Mouse (Mus musculus) MEL (cell line): Measurements from ENCODE around the gene Ccdc106. TPM values are rescaled to one million over a fixed set of nuclear protein-coding genes. Genes with fewer than 3 reads are reported as not detected.
"Not testable (repeated sequence)": the region's sequence is repeated elsewhere in the genome, so short reads cannot be mapped to it uniquely, and the experiment has no call there.

Experiments
- DNase-seq: peaks from one replicate; pipeline ENCODE4 v3.0.0; 2011; ENCODE audit warnings: low read depth, low spot score
- H3K27ac ChIP-seq: 2 replicates; pipeline ENCODE4 v1.5.1; 2012; ENCODE audit warnings: low read depth, mild to moderate bottlenecking, control low read depth, low read length, moderate library complexity; ENCODE audit not compliant: control insufficient read depth
- H3K27me3 ChIP-seq, 2 experiments: fragments of 150-350 bp in 1 of 2; sonication (generic) in 1 of 2; 2 replicates each; pipeline ENCODE4 v1.6.1; 2012; ENCODE audit warnings: low read length in 2 of 2, mild to moderate bottlenecking in 2 of 2, improper control_type of control experiment in 1 of 2, moderate library complexity in 1 of 2; ENCODE audit not compliant: insufficient read depth in 2 of 2, control insufficient read depth in 1 of 2
- H3K36me3 ChIP-seq, 2 experiments: 2 replicates each; pipeline ENCODE4 v1.6.1; 2012 to 2014; ENCODE audit warnings: low read length in 2 of 2, improper control_type of control experiment in 1 of 2, inconsistent platforms in 1 of 2, mild to moderate bottlenecking in 1 of 2; ENCODE audit not compliant: insufficient read depth in 2 of 2, control insufficient read depth in 1 of 2
- H3K4me1 ChIP-seq, 2 experiments: fragments of 150-350 bp in 1 of 2; sonication (generic) in 1 of 2; 2 replicates each; pipeline ENCODE4 v1.6.1; 2012; ENCODE audit warnings: low read length in 2 of 2, improper control_type of control experiment in 1 of 2, mild to moderate bottlenecking in 1 of 2; ENCODE audit not compliant: insufficient read depth in 2 of 2, control insufficient read depth in 1 of 2
- H3K4me3 ChIP-seq, 2 experiments: fragments of 150-350 bp in 1 of 2; sonication (generic) in 1 of 2; 2 replicates each; pipeline ENCODE4 v1.5.1; 2012; ENCODE audit warnings: low read depth in 2 of 2, low read length in 2 of 2, mild to moderate bottlenecking in 2 of 2, moderate library complexity in 2 of 2, control low read depth in 1 of 2, improper control_type of control experiment in 1 of 2; ENCODE audit not compliant: control insufficient read depth in 1 of 2, insufficient read depth in 1 of 2
- H3K79me2 ChIP-seq: 2 replicates; pipeline ENCODE4 v1.6.1; 2012; ENCODE audit warnings: mild to moderate bottlenecking, low read length, moderate library complexity; ENCODE audit not compliant: control insufficient read depth, poor library complexity, insufficient read depth
- H3K9ac ChIP-seq: 2 replicates; pipeline ENCODE4 v1.6.1; 2012; ENCODE audit warnings: low read depth, mild to moderate bottlenecking, control low read depth, low read length, moderate library complexity; ENCODE audit not compliant: control insufficient read depth, poor library complexity, severe bottlenecking
- H3K9me3 ChIP-seq: fragments of 150-350 bp; sonication (generic); replicated peaks from 2 replicates; pipeline ENCODE4 v1.6.1; 2012; ENCODE audit warnings: mild to moderate bottlenecking, low read length, improper control_type of control experiment, moderate library complexity; ENCODE audit not compliant: insufficient read depth
- BHLHE40 ChIP-seq: IDR thresholded peaks from 2 replicates; pipeline ENCODE4 v1.6.1; 2012; ENCODE audit warnings: low read depth, mild to moderate bottlenecking, inconsistent platforms, low read length, improper control_type of control experiment, borderline replicate concordance
- E2F4 ChIP-seq: IDR thresholded peaks from 2 replicates; pipeline ENCODE4 v1.6.1; 2011; ENCODE audit warnings: low read depth, low read length, improper control_type of control experiment, borderline replicate concordance
- EP300 ChIP-seq, 2 experiments: IDR thresholded peaks; 2 replicates each; pipeline ENCODE4 v1.6.1; 2011; ENCODE audit warnings: improper control_type of control experiment in 2 of 2, low read length in 2 of 2, low read depth in 1 of 2, mild to moderate bottlenecking in 1 of 2
- GATA1 ChIP-seq: IDR thresholded peaks from 2 replicates; pipeline ENCODE4 v1.6.1; 2011; ENCODE audit warnings: low read depth, low read length, improper control_type of control experiment
- HCFC1 ChIP-seq: IDR thresholded peaks from 2 replicates; pipeline ENCODE4 v1.6.1; 2012; ENCODE audit warnings: low read depth, mild to moderate bottlenecking, inconsistent platforms, low read length, improper control_type of control experiment, moderate library complexity
- JUND ChIP-seq: IDR thresholded peaks from 2 replicates; pipeline ENCODE4 v1.6.1; 2011; ENCODE audit warnings: low read depth, mild to moderate bottlenecking, improper control_type of control experiment, low read length
- MAFK ChIP-seq: IDR thresholded peaks from 2 replicates; pipeline ENCODE4 v1.6.1; 2011; ENCODE audit warnings: low read depth, mild to moderate bottlenecking, low read length, improper control_type of control experiment, borderline replicate concordance
- MAZ ChIP-seq: IDR thresholded peaks from 2 replicates; pipeline ENCODE4 v1.6.1; 2012; ENCODE audit warnings: low read depth, mild to moderate bottlenecking, inconsistent platforms, low read length, improper control_type of control experiment
- MEF2A ChIP-seq: IDR thresholded peaks from 2 replicates; pipeline ENCODE4 v1.6.1; 2014; ENCODE audit warnings: low read depth, mild to moderate bottlenecking, inconsistent platforms, low read length, improper control_type of control experiment; ENCODE audit not compliant: poor library complexity, insufficient replicate concordance, severe bottlenecking; ENCODE audit errors: extremely low read depth
- MXI1 ChIP-seq: IDR thresholded peaks from 2 replicates; pipeline ENCODE4 v1.6.1; 2011; ENCODE audit warnings: mild to moderate bottlenecking, low read depth, low read length, improper control_type of control experiment
- POLR2A ChIP-seq, 2 experiments: IDR thresholded peaks; 2 replicates each; pipeline ENCODE4 v1.6.1; 2011 to 2012; ENCODE audit warnings: low read length in 2 of 2, mild to moderate bottlenecking in 2 of 2, control low read depth in 1 of 2, improper control_type of control experiment in 1 of 2, low read depth in 1 of 2, moderate library complexity in 1 of 2; ENCODE audit not compliant: control insufficient read depth in 1 of 2, insufficient read depth in 1 of 2, poor library complexity in 1 of 2
- RCOR1 ChIP-seq: IDR thresholded peaks from 2 replicates; pipeline ENCODE4 v1.6.1; 2012; ENCODE audit warnings: low read depth, mild to moderate bottlenecking, inconsistent platforms, low read length, improper control_type of control experiment
- TAL1 ChIP-seq: IDR thresholded peaks from 2 replicates; pipeline ENCODE4 v1.6.1; 2012; ENCODE audit warnings: mild to moderate bottlenecking, inconsistent platforms, low read length, moderate library complexity, mixed read lengths
- TBP ChIP-seq: IDR thresholded peaks from 2 replicates; pipeline ENCODE4 v1.8.0; 2011; ENCODE audit warnings: low read depth, low read length, improper control_type of control experiment
- TCF12 ChIP-seq: IDR thresholded peaks from 2 replicates; pipeline ENCODE4 v1.6.1; 2014; ENCODE audit warnings: low read depth, mild to moderate bottlenecking, inconsistent platforms, low read length, improper control_type of control experiment, moderate library complexity
- UBTF ChIP-seq: IDR thresholded peaks from 2 replicates; pipeline ENCODE4 v1.6.1; 2012; ENCODE audit warnings: low read depth, mild to moderate bottlenecking, inconsistent platforms, low read length, improper control_type of control experiment, moderate library complexity, borderline replicate concordance; ENCODE audit not compliant: insufficient read depth
- ZC3H11A ChIP-seq: IDR thresholded peaks from 2 replicates; pipeline ENCODE4 v1.6.1; 2012; ENCODE audit warnings: low read depth, mild to moderate bottlenecking, inconsistent platforms, low read length, improper control_type of control experiment
- ZKSCAN1 ChIP-seq: IDR thresholded peaks from 2 replicates; pipeline ENCODE4 v1.6.1; 2012; ENCODE audit warnings: low read depth, mild to moderate bottlenecking, inconsistent platforms, low read length, improper control_type of control experiment, moderate library complexity
- polyA plus RNA-seq, 2 experiments: library from polyadenylated mRNA; stranded (reverse) in 1 of 2; unstranded in 1 of 2; fragments of >175 nt in 1 of 2; fragments of >200 nt in 1 of 2; gene quantifications; 2 replicates each; pipeline versions ENCODE4 v1.2.1 to v1.2.4; 2012; ENCODE audit warnings: low replicate concordance in 2 of 2, low read depth in 1 of 2; ENCODE audit not compliant: insufficient read length in 2 of 2, insufficient read depth in 1 of 2, missing spikeins in 1 of 2
- total RNA-seq: library from RNA; depleted of rRNA; stranded (reverse); fragments of 300-350 nt; gene quantifications from 2 replicates; pipeline ENCODE4 v1.2.3, GENCODE M21; 2012

Ccdc106 gene
- total and polyA plus RNA-seq, 3 experiments, result 0.50 to 0.82 TPM; not detected in 1

- Histone ChIP-seq H3K36me3 (peaks cover 0 to 35% of the 10 kb centered on the region in 2 experiments; a peak in 3 of 4 replicates), H3K27ac (no peak overlapping the region), H3K79me2 (peaks cover 23% of the 10 kb centered on the region), H3K9ac (no peak overlapping the region), H3K4me1 (peaks cover 7 to 32% of the 10 kb centered on the region in 2 experiments; a peak in 3 of 4 replicates)
- TF ChIP-seq UBTF, result no peak
- TF ChIP-seq TBP, result no peak
- TF ChIP-seq, all 39 proteins: peak for 0
- no peak for DNase-seq
- Histone ChIP-seq H3K9me3 (no peaks in the 10 kb centered on the region), H3K27me3 (no peaks in the 10 kb centered on the region), H3K4me3 (no peak overlapping the region)
These were observed 2.4 kb upstream of the Ccdc106 start for GRCm38 (mm10) chr7:5017931-5018330.

GRCm38 (mm10) chr7:5019576-5019975 lies 777 bp upstream of the Ccdc106 start:
- DNase-seq, result peak; percentile 47
- H3K9me3 ChIP-seq, H3K27me3 ChIP-seq: not testable (repeated sequence)
- H3K79me2 ChIP-seq, result peaks cover 23% of the 10 kb centered on the region
- peaks cover 7 to 35% of the 10 kb centered on the region in 2 experiments; a peak in 3 of 4 replicates for H3K4me1 ChIP-seq
- H3K27ac ChIP-seq, result peak overlapping the region; percentile 96
- peak overlapping the region; percentile 98 for H3K9ac ChIP-seq
- peak overlapping the region; percentile 18 to 93 for H3K4me3 ChIP-seq
- peaks cover 0 to 36% of the 10 kb centered on the region in 2 experiments; a peak in 3 of 4 replicates for H3K36me3 ChIP-seq

GRCm38 (mm10) chr7:5020685-5021084 lies 332 bp downstream of the Ccdc106 start:
- H3K36me3 ChIP-seq, result peaks cover 0 to 36% of the 10 kb centered on the region in 2 experiments; a peak in 3 of 4 replicates
- H3K9me3 ChIP-seq, result no peaks in the 10 kb centered on the region
- peak; percentile 64 for DNase-seq
- H3K27me3 ChIP-seq, result no peaks in the 10 kb centered on the region
- peak overlapping the region; percentile 96 for H3K27ac ChIP-seq
- peak overlapping the region; percentile 98 for H3K9ac ChIP-seq
- H3K4me1 ChIP-seq, result peaks cover 7 to 35% of the 10 kb centered on the region in 2 experiments; a peak in 3 of 4 replicates
- H3K79me2 ChIP-seq, result peaks cover 23% of the 10 kb centered on the region
- H3K4me3 ChIP-seq, result peak overlapping the region; percentile 92 to 93
- peak; percentile 2; the same call in 1 of the 2 replicates for TF ChIP-seq E2F4
- 0 out of 2 replicates have a peak, but pooled peaks have one; percentile 13 for TF ChIP-seq MXI1
- TF ChIP-seq MAZ, result peak; percentile 23; the same call in 1 of the 2 replicates
- TF ChIP-seq GATA1, result no peak
- TF ChIP-seq, all 39 proteins: peak for 3

- Histone ChIP-seq H3K36me3 (peaks cover 0 to 33% of the 10 kb centered on the region in 2 experiments; a peak in 3 of 4 replicates), H3K4me1 (peaks cover 7 to 33% of the 10 kb centered on the region in 2 experiments; a peak in 3 of 4 replicates)
These were observed 844 bp downstream of the Ccdc106 start for GRCm38 (mm10) chr7:5021197-5021596.

More at GRCm38 (mm10) chr7:5021197-5021596, 844 bp downstream of the Ccdc106 start:
- Histone ChIP-seq H3K9me3 (no peaks in the 10 kb centered on the region), H3K9ac (peak overlapping the region; percentile 98), H3K27me3 (no peaks in the 10 kb centered on the region), H3K27ac (peak overlapping the region; percentile 96), H3K4me3 (peak overlapping the region; percentile 92 to 93), H3K79me2 (peaks cover 23% of the 10 kb centered on the region)
- no peak for TF ChIP-seq RCOR1
- TF ChIP-seq TCF12, result no peak
- no peak for TF ChIP-seq JUND
- TF ChIP-seq E2F4, result no peak
- no peak for TF ChIP-seq POLR2A (IDR thresholded peaks at IDR 0.05; ENCODE audit: control insufficient read depth in 1 of 2, insufficient read depth in 1 of 2, low read depth in 1 of 2, low read length in 2 of 2, poor library complexity in 1 of 2)
- no peak for TF ChIP-seq MEF2A
- TF ChIP-seq TBP, result no peak
- TF ChIP-seq ZC3H11A, result no peak
- TF ChIP-seq HCFC1, result no peak
- no peak for TF ChIP-seq MAFK
- TF ChIP-seq EP300 (IDR thresholded peaks at IDR 0.05; ENCODE audit: low read depth in 1 of 2, low read length in 2 of 2), result no peak
- TF ChIP-seq BHLHE40, result no peak
- TF ChIP-seq TAL1, result no peak
- TF ChIP-seq ZKSCAN1, result no peak
- no peak for TF ChIP-seq MXI1
- no peak for DNase-seq
